Mouse (Mus musculus): ENCODE data around the gene Iapp.
"Not testable (repeated sequence)": the region's sequence is repeated elsewhere in the genome, so short reads cannot be mapped to it uniquely, and the experiment has no call there.

Gene Iapp

GRCm38 (mm10) chr6:142298098-142298497 lies at the start of gene Iapp:
TSS of gene Iapp (plus strand) at chr6:142298423.
- DNase-seq (ENCODE audit: low spot score), result no peak

GRCm38 (mm10) chr6:142250738-142251307 lies 47.4 kb upstream of the Iapp start:
- DNase-seq (ENCODE audit: low spot score), result not testable (repeated sequence)

GRCm38 (mm10) chr6:142275721-142276442 lies 22.3 kb upstream of the Iapp start:
- DNase-seq (ENCODE audit: low spot score), result no peak

GRCm38 (mm10) chr6:142289413-142290118 lies 8.7 kb upstream of the Iapp start:
- DNase-seq (ENCODE audit: low spot score), result no peak

- no peak for DNase-seq (ENCODE audit: low spot score)
Observed at GRCm38 (mm10) chr6:142305076-142305475, 6.9 kb downstream of the Iapp start.

- DNase-seq (ENCODE audit: low spot score), result no peak
Observed at GRCm38 (mm10) chr6:142314285-142314684, 16.1 kb downstream of the Iapp start.

GRCm38 (mm10) chr6:142317106-142317505 lies 18.9 kb downstream of the Iapp start:
- no peak for DNase-seq (ENCODE audit: low spot score)

- no peak for DNase-seq (ENCODE audit: low spot score)
Observed at GRCm38 (mm10) chr6:142322881-142323280, 24.7 kb downstream of the Iapp start, which contains the start of gene Slco1a5. TSS of gene Slco1a5 (minus strand) at chr6:142322981.

GRCm38 (mm10) chr6:142326598-142326997 lies 28.4 kb downstream of the Iapp start:
- no peak for DNase-seq (ENCODE audit: low spot score)

- DNase-seq (ENCODE audit: low spot score), result no peak
Observed at GRCm38 (mm10) chr6:142329201-142329600, 31.0 kb downstream of the Iapp start.

- DNase-seq (ENCODE audit: low spot score), result no peak
Observed at GRCm38 (mm10) chr6:142338961-142339360, 40.7 kb downstream of the Iapp start.

GRCm38 (mm10) chr6:142339576-142339975 lies 41.4 kb downstream of the Iapp start:
- DNase-seq (ENCODE audit: low spot score), result no peak

- DNase-seq (ENCODE audit: low spot score), result no peak
Observed at GRCm38 (mm10) chr6:142343561-142343960, 45.3 kb downstream of the Iapp start.

GRCm38 (mm10) chr6:142345440-142346038 lies 47.3 kb downstream of the Iapp start, which contains the start of gene Pyroxd1:
TSS of gene Pyroxd1 (plus strand) at chr6:142345654.
- peak; percentile 90 for DNase-seq (ENCODE audit: low spot score)

- no peak for DNase-seq (ENCODE audit: low spot score)
Observed at GRCm38 (mm10) chr6:142346181-142347110, 48.2 kb downstream of the Iapp start.

- DNase-seq (ENCODE audit: low spot score), result no peak
Observed at GRCm38 (mm10) chr6:142347431-142348385, 49.5 kb downstream of the Iapp start.

GRCm38 (mm10) chr6:142352099-142352498 lies 53.9 kb downstream of the Iapp start:
- DNase-seq (ENCODE audit: low spot score), result not testable (repeated sequence)

Measured in yolk sac, embryonic 10.5 days (tissue).